Mouse (Mus musculus): ENCODE data around the gene Pitpnm3. TPM values are rescaled to one million over a fixed set of nuclear protein-coding genes. Genes with fewer than 3 reads are reported as not detected.

Pitpnm3 gene
- polyA plus RNA-seq, 1 experiment from 2014 or later, result 0.56 TPM

DNA sequence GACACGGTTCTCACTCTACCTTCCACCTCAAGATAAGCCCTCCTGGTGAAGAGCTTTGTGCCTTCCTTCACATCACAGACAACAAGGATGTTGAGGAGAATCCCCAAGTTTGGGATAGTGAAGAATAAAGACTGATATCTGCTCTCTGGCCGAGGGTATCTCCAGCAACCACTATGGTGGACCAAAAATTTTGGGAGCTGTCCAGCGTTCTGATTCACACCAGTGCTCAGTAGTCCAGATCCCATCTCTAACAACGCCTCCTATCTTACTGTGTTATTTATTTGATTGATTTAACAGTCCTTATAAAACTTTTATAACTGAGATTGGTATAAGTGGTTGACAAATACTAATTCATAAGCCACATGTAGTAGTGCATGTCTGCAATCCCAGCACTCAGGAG, 22.3 kb downstream of the Pitpnm3 start:
- Histone ChIP-seq H3K36me3 (ENCODE audit: control insufficient read depth, insufficient read depth, low read length) (no peaks in the 10 kb centered on the region), H3K9me3 (ENCODE audit: control insufficient read depth, low read length) (no peaks in the 10 kb centered on the region), H3K4me3 (ENCODE audit: low read depth, low read length) (no peak overlapping the region), H3K9ac (ENCODE audit: low read length) (no peak overlapping the region), H3K27ac (ENCODE audit: low read depth, low read length) (no peak overlapping the region), H3K27me3 (ENCODE audit: control insufficient read depth, insufficient read depth, low read length) (no peaks in the 10 kb centered on the region), H3K4me2 (no peak overlapping the region), H3K4me1 (ENCODE audit: control insufficient read depth, insufficient read depth, low read length) (peaks cover 3% of the 10 kb centered on the region; the same call in 1 of the 2 replicates)
- DNase-seq (ENCODE audit: low spot score, missing footprints) (peak; percentile 78), ATAC-seq (ENCODE audit: low FRiP score) (no peak)
- WGBS, result 62% methylated on average over 4 of the region's 4 CpGs

DNA sequence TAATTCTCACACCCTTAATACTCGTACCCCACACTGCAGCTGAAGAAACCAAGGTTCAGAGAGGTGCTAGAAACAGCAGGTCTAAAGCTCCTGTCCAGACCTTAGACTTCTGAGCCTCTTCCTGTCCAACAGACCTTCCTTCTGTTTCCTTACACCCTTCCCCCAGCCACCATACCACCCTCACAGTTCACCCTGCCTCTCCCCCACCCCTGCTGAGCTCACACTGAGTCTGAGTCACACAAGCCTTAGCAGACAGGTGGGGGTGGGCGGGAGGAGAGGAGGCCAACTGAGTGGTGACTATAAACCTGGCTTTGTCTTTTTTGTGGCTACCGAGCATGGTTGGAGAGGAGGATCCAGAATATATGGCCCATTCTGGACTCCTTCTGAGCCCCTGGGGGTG, 24.9 kb downstream of the Pitpnm3 start:
- DNase-seq (ENCODE audit: low spot score, missing footprints), result no peak
- no peaks in the 10 kb centered on the region for H3K27me3 ChIP-seq (ENCODE audit: control insufficient read depth, insufficient read depth, low read length)
- H3K36me3 ChIP-seq (ENCODE audit: control insufficient read depth, insufficient read depth, low read length), result no peaks in the 10 kb centered on the region
- no peak for ATAC-seq (ENCODE audit: low FRiP score)
- peaks cover 3% of the 10 kb centered on the region; the same call in 1 of the 2 replicates for H3K4me1 ChIP-seq (ENCODE audit: control insufficient read depth, insufficient read depth, low read length)
- H3K4me3 ChIP-seq (ENCODE audit: low read depth, low read length), result no peak overlapping the region
- no peak overlapping the region for H3K9ac ChIP-seq (ENCODE audit: low read length)
- H3K4me2 ChIP-seq, result no peak overlapping the region
- H3K27ac ChIP-seq (ENCODE audit: low read depth, low read length), result no peak overlapping the region
- H3K9me3 ChIP-seq (ENCODE audit: control insufficient read depth, low read length), result no peaks in the 10 kb centered on the region
- 43% methylated on average over 3 of the region's 3 CpGs for WGBS

- ATAC-seq (ENCODE audit: low FRiP score), result no peak
- H3K27ac ChIP-seq (ENCODE audit: low read depth, low read length), result no peak overlapping the region
These were observed 31.4 kb downstream of the Pitpnm3 start for GRCm38 (mm10) chr11:72104223-72104622.

GRCm38 (mm10) chr11:72103530-72103929, 32.0 kb downstream of the Pitpnm3 start:
- no peak overlapping the region for H3K4me3 ChIP-seq (ENCODE audit: low read depth, low read length)
- ATAC-seq (ENCODE audit: low FRiP score) (no peak), DNase-seq (ENCODE audit: low spot score, missing footprints) (peak; percentile 60)
- no peaks in the 10 kb centered on the region for H3K36me3 ChIP-seq (ENCODE audit: control insufficient read depth, insufficient read depth, low read length)
- H3K4me2 ChIP-seq, result no peak overlapping the region
- 71% methylated on average over 7 of the region's 7 CpGs for WGBS
- H3K4me1 ChIP-seq (ENCODE audit: control insufficient read depth, insufficient read depth, low read length), result no peaks in the 10 kb centered on the region
- no peak overlapping the region for H3K9ac ChIP-seq (ENCODE audit: low read length)
- H3K27ac ChIP-seq (ENCODE audit: low read depth, low read length), result no peak overlapping the region
- no peaks in the 10 kb centered on the region for H3K27me3 ChIP-seq (ENCODE audit: control insufficient read depth, insufficient read depth, low read length)
- no peaks in the 10 kb centered on the region for H3K9me3 ChIP-seq (ENCODE audit: control insufficient read depth, low read length)

More at GRCm38 (mm10) chr11:72104223-72104622, 31.4 kb downstream of the Pitpnm3 start:
- Histone ChIP-seq H3K4me1 (ENCODE audit: control insufficient read depth, insufficient read depth, low read length) (no peaks in the 10 kb centered on the region), H3K4me3 (ENCODE audit: low read depth, low read length) (no peak overlapping the region), H3K27me3 (ENCODE audit: control insufficient read depth, insufficient read depth, low read length) (no peaks in the 10 kb centered on the region), H3K4me2 (no peak overlapping the region), H3K9me3 (ENCODE audit: control insufficient read depth, low read length) (no peaks in the 10 kb centered on the region), H3K9ac (ENCODE audit: low read length) (no peak overlapping the region), H3K36me3 (ENCODE audit: control insufficient read depth, insufficient read depth, low read length) (no peaks in the 10 kb centered on the region)
- 67% methylated on average over 8 of the region's 8 CpGs for WGBS
- DNase-seq (ENCODE audit: low spot score, missing footprints), result peak; percentile 78

DNA sequence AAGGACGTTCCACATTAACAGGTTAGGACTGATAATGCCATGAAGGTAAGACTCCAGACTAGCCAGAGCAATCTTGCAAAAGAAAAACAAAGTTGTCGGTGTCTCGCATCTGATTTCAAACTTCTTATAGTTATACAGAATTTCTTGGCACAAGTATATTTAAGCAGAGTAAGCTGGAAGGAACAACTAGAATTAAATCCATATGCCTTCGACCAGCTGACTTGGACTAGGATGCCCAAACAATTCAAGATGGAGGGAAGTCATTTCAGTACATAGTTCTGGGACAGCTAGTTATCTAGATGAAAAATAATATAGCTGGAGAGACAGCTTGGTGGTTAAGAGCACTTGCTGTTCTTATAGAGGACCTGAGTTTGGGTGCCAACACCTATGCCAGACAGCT, 34.6 kb downstream of the Pitpnm3 start:
- Histone ChIP-seq H3K27ac (ENCODE audit: low read depth, low read length) (no peak overlapping the region), H3K27me3 (ENCODE audit: control insufficient read depth, insufficient read depth, low read length) (no peaks in the 10 kb centered on the region), H3K4me1 (ENCODE audit: control insufficient read depth, insufficient read depth, low read length) (no peaks in the 10 kb centered on the region), H3K4me3 (ENCODE audit: low read depth, low read length) (no peak overlapping the region), H3K36me3 (ENCODE audit: control insufficient read depth, insufficient read depth, low read length) (no peaks in the 10 kb centered on the region), H3K9ac (ENCODE audit: low read length) (no peak overlapping the region), H3K9me3 (ENCODE audit: control insufficient read depth, low read length) (no peaks in the 10 kb centered on the region), H3K4me2 (no peak overlapping the region)
- WGBS, result 90% methylated on average over 4 of the region's 4 CpGs
- DNase-seq (ENCODE audit: low spot score, missing footprints), result no peak
- ATAC-seq (ENCODE audit: low FRiP score), result no peak

DNA sequence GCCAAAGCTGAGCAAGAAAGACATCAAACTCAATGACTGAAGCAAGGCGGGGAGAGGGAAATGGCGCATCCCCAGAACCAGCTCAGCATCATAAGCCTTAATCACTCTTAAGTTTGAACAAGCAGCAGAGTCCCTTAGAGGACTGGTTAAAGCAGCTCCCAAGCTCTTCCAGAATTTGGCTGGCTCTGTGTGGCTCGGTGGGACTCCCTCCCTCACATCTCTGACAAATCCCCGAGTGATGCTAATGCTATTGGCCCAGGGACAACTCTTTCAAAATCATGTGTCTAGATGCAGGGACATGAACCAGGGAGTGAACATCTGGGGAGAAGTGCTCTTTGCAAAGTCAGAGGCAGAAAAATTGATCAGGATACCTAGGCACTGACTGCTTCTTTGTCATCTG, 36.4 kb downstream of the Pitpnm3 start:
- ATAC-seq (ENCODE audit: low FRiP score), result no peak
- no peaks in the 10 kb centered on the region for H3K27me3 ChIP-seq (ENCODE audit: control insufficient read depth, insufficient read depth, low read length)
- H3K9me3 ChIP-seq (ENCODE audit: control insufficient read depth, low read length), result no peaks in the 10 kb centered on the region
- no peaks in the 10 kb centered on the region for H3K4me1 ChIP-seq (ENCODE audit: control insufficient read depth, insufficient read depth, low read length)
- H3K36me3 ChIP-seq (ENCODE audit: control insufficient read depth, insufficient read depth, low read length), result no peaks in the 10 kb centered on the region
- 68% methylated on average over 4 of the region's 4 CpGs for WGBS
- DNase-seq (ENCODE audit: low spot score, missing footprints), result peak; percentile 75
- no peak overlapping the region for H3K4me3 ChIP-seq (ENCODE audit: low read depth, low read length)
- H3K4me2 ChIP-seq, result no peak overlapping the region
- H3K9ac ChIP-seq (ENCODE audit: low read length), result no peak overlapping the region
- no peak overlapping the region for H3K27ac ChIP-seq (ENCODE audit: low read depth, low read length)

- WGBS, result 84% methylated on average over 3 of the region's 3 CpGs
- Histone ChIP-seq H3K4me2 (no peak overlapping the region), H3K36me3 (ENCODE audit: control insufficient read depth, insufficient read depth, low read length) (no peaks in the 10 kb centered on the region), H3K27me3 (ENCODE audit: control insufficient read depth, insufficient read depth, low read length) (no peaks in the 10 kb centered on the region), H3K9ac (ENCODE audit: low read length) (no peak overlapping the region), H3K4me3 (ENCODE audit: low read depth, low read length) (no peak overlapping the region), H3K4me1 (ENCODE audit: control insufficient read depth, insufficient read depth, low read length) (no peaks in the 10 kb centered on the region), H3K27ac (ENCODE audit: low read depth, low read length) (no peak overlapping the region), H3K9me3 (ENCODE audit: control insufficient read depth, low read length) (no peaks in the 10 kb centered on the region)
- ATAC-seq (ENCODE audit: low FRiP score) (no peak), DNase-seq (ENCODE audit: low spot score, missing footprints) (peak; percentile 68)
These were observed 37.6 kb downstream of the Pitpnm3 start for GRCm38 (mm10) chr11:72098027-72098426.

- H3K9me3 ChIP-seq (ENCODE audit: control insufficient read depth, low read length), result no peaks in the 10 kb centered on the region
- 50% methylated on average over 3 of the region's 3 CpGs for WGBS
- no peaks in the 10 kb centered on the region for H3K4me1 ChIP-seq (ENCODE audit: control insufficient read depth, insufficient read depth, low read length)
- H3K27me3 ChIP-seq (ENCODE audit: control insufficient read depth, insufficient read depth, low read length), result no peaks in the 10 kb centered on the region
- DNase-seq (ENCODE audit: low spot score, missing footprints), result no peak
- H3K36me3 ChIP-seq (ENCODE audit: control insufficient read depth, insufficient read depth, low read length), result no peaks in the 10 kb centered on the region
- H3K27ac ChIP-seq (ENCODE audit: low read depth, low read length), result no peak overlapping the region
- 0 out of 2 replicates have a peak, but pooled peaks have one; percentile 27 for ATAC-seq (ENCODE audit: low FRiP score)
- H3K9ac ChIP-seq (ENCODE audit: low read length), result no peak overlapping the region
- H3K4me2 ChIP-seq, result no peak overlapping the region
- no peak overlapping the region for H3K4me3 ChIP-seq (ENCODE audit: low read depth, low read length)
These were observed 39.6 kb downstream of the Pitpnm3 start for GRCm38 (mm10) chr11:72095994-72096393.

DNA sequence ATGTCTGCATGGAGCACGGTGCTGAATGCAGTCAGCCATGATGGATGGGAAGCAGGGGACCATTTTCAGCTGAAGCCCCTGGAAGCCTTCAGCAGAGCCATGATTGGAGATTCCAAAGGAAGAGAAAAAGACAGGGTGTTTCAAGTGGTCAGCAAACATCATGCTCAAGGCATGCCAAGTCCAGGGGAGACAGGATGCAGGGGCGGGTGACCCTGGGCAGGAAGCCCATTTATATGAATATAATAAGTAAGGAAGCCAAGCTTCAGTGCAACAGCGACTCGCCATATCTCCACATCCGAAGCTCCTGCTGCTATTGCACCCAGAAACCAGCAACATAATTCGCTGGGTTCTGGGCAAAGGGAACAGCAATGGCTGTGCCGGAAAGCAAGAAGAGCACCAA, 41.1 kb downstream of the Pitpnm3 start:
- WGBS, result 91% methylated on average over 7 of the region's 7 CpGs
- DNase-seq (ENCODE audit: low spot score, missing footprints) (no peak), ATAC-seq (ENCODE audit: low FRiP score) (no peak)
- H3K27ac ChIP-seq (ENCODE audit: low read depth, low read length), result no peak overlapping the region
- H3K4me1 ChIP-seq (ENCODE audit: control insufficient read depth, insufficient read depth, low read length), result no peaks in the 10 kb centered on the region
- H3K4me3 ChIP-seq (ENCODE audit: low read depth, low read length), result no peak overlapping the region
- H3K9ac ChIP-seq (ENCODE audit: low read length), result no peak overlapping the region
- no peaks in the 10 kb centered on the region for H3K27me3 ChIP-seq (ENCODE audit: control insufficient read depth, insufficient read depth, low read length)
- no peak overlapping the region for H3K4me2 ChIP-seq
- no peaks in the 10 kb centered on the region for H3K9me3 ChIP-seq (ENCODE audit: control insufficient read depth, low read length)
- H3K36me3 ChIP-seq (ENCODE audit: control insufficient read depth, insufficient read depth, low read length), result no peaks in the 10 kb centered on the region

GRCm38 (mm10) chr11:72092390-72092789, 43.2 kb downstream of the Pitpnm3 start:
- no peak for DNase-seq (ENCODE audit: low spot score, missing footprints)
- Histone ChIP-seq H3K27me3 (ENCODE audit: control insufficient read depth, insufficient read depth, low read length) (no peaks in the 10 kb centered on the region), H3K4me1 (ENCODE audit: control insufficient read depth, insufficient read depth, low read length) (no peaks in the 10 kb centered on the region), H3K4me2 (no peak overlapping the region), H3K9ac (ENCODE audit: low read length) (no peak overlapping the region), H3K4me3 (ENCODE audit: low read depth, low read length) (no peak overlapping the region), H3K27ac (ENCODE audit: low read depth, low read length) (no peak overlapping the region), H3K36me3 (ENCODE audit: control insufficient read depth, insufficient read depth, low read length) (no peaks in the 10 kb centered on the region), H3K9me3 (ENCODE audit: control insufficient read depth, low read length) (no peaks in the 10 kb centered on the region)
- 78% methylated on average over 8 of the region's 8 CpGs for WGBS
- no peak for ATAC-seq (ENCODE audit: low FRiP score)

All from midbrain, embryonic 11.5 days (tissue).